Mouse (Mus musculus) 416B (cell line): ENCODE data around the gene Syt12.

Experiments used
- DNase-seq: peaks from one replicate; pipeline ENCODE4 v3.0.0; 2011; ENCODE audit warnings: low read depth

Syt12 gene

DNA sequence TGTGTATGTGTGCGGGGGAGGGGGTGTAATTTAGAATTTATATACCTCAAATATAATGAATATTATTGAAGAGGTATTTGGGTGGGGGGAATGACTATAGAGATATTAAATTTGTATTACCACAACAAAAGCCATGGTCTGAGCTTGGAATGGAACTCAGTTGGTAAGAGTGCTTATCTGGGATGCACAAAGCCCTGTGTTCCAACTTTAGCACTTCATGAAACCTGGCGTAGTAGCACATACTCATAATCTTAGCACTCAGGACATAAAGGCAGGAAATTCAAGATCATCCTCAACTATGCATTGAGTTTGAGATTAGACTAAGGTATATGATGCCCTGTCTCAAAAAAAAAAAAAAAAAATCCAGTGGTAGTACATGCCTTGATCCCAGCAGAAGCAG lies 72.4 kb downstream of the Syt12 start:
- DNase-seq = no peak

DNA sequence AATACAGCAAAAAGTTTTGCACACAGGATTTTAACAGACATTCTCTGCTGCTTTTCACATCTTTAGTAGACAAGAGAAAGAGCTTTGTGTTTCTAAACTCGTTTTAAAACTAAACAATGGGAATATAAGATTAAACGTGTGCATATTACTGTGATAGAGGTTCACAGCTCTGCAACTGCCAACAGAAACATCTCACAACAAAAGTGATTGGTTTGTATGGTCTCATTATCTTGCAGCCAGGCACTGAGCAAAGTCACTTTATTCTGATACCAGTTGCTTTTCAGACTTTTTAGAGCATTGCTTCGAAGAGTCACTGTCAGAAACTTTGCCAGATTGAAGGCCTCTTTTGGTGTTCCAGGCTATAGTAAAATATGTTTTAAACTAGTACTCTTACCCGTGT lies 78.3 kb downstream of the Syt12 start:
- DNase-seq = no peak

DNA sequence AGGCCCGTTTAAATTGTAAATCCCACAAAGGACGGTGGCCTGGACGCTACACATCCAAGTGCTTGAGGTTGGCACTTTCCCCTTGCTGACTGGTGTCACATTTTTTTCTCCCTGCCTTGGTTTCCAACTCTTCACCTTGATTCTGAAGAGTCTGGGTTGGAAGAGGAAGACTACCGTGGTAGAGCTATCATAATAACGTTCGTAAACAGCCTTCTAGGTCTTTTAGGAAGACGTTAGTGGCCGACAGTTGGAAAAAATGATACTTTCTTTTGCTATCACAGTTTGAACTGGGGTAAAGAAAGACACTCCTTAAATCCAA lies 78.7 kb downstream of the Syt12 start:
- DNase-seq = no peak

DNA sequence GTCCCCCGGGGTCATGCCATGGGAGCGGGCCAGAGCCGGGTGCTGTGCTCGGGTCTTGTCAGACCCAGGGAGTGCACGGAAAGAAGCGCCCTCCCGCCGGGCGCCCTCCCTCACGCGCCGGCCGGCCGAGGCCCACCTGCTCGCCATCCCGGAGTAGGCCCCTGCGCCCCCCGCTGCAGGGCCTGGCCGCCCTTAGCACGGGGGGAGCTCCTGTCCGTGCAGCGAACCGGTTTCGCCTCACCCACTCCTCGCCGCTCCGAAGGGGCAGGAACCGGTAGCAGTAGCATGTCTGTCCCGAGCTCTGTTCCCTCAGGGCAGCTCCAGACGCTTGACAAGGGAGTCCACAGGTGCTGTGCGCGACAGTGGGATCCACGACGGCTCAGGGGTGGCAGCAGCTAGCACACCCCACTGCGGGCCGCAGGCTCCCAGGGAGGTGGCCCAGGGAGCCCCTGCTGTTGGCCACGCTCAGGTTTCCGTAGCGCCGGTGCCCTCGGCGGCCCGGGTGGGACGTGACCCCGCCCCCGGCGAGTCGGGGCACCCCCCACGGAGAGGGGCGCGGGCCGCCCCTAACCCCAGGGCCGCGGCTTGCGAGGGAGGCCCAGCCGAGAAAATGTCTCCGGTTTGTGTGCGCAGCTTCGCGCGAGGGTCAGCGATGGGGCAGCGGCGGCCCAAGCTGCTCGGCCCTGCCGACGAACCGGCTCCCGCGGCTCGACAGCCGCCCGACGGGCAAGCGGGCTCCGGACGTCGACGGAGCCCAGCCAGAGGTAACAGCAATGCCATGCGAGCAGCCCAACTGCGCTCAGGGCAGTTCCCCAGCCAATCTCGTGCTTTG lies 79.2 kb downstream of the Syt12 start, which contains the start of gene Kdm2a:
Gene Kdm2a (minus strand): TSS at position 488 of the 832 bp plus-strand sequence.
- no peak for DNase-seq

DNA sequence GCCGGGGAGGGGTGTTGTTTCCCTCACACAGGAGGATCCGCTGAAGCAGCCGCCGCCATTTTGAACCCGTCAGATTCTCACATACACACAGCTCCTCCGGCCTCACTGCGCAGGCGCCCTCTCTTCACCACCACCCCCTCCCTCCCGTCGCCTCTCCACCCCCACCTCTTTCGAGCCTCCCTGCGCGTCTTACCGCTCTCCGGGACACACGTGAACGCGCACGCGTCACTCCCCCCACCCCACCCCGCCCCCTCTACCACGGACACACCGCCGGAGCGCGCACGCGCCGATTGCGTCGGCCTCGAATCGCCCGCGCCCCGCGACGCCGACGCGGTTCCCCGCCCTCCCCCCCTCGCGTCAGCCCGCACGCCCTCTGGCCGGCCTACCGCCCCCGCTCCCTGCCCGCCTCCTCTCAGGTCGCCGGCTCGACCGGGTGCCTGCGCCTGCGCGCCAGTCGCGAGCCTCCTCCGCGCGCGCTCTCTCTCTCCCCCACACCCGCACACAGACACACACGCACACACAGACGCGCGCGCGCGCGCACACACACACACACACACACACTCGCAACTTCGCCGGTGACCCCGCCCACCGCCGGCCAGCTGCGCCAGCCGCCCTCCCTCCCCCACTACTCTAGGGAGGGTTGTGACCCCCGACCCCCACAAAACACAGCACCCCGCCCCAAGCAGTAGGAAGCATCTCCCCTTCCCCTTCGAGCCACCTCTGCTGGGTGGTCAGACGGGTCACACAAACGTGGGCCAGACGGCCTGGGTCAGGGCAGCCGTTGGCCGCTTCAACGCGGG lies 80.0 kb downstream of the Syt12 start:
- peak; percentile 99 for DNase-seq

DNA sequence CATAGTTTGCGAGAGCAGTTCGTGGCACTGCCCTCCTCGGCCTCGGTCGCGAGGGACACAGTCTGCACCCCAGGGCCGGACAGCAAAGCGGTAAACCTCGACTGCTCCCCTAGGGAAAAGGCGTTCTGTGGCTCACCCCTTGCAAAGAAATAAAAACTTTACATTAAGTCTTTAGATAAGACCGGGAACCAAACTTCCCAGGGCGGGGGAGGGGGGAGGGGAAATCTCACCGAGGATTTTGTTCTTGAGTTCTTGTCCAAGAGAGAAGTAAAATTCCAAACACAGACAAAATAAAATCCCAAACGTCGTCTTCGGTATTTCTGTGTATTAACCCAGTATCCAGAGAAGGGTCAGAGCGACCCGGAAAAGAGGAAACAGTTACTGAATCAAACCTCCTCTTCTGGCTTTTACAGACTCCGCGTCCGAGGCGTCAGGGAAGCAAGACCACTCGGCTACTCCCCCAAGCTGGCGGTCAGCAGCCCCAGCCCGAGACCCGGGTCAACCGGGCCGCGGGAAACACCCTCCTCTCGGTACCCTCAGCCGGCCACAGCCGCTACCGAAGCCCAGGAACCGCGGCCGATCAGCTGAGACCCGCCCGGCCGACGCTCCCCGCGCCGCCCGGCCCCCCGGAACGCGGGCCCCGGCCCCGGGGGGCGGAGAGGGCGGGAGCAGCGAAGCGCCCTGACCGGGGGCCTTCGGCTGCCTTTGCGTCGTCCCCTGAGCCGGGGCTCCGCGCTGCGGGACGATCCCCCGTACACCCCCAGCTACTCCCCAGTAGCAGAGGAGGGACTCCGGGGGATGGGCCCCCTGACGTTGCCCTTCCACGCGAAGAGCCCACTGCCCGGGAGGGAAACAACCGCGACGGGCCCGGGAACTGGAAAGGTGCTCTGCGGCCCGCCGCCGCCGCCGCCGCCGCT lies 80.9 kb downstream of the Syt12 start:
- no peak for DNase-seq
